Mouse (Mus musculus): ENCODE results near the gene Slc25a25. TPM values are rescaled to one million over a fixed set of nuclear protein-coding genes. Genes with fewer than 3 reads are reported as not detected.
"Not testable (repeated sequence)": the region's sequence is repeated elsewhere in the genome, so short reads cannot be mapped to it uniquely, and the experiment has no call there.

Slc25a25 gene
- polyA plus RNA-seq, 1 experiment from 2014 or later, result 19.5 TPM

- Histone ChIP-seq H3K36me3 (ENCODE audit: control insufficient read depth, insufficient read depth, low read length) (no peaks in the 10 kb centered on the region), H3K4me1 (replicated peaks; ENCODE audit: control insufficient read depth, insufficient read depth, low read length) (no peaks in the 10 kb centered on the region), H3K4me2 (replicated peaks; ENCODE audit: low read depth, low read length) (no peak overlapping the region), H3K4me3 (ENCODE audit: low read depth, low read length) (no peak overlapping the region), H3K9ac (ENCODE audit: low read depth, low read length) (no peak overlapping the region), H3K27ac (ENCODE audit: low read depth, low read length) (no peak overlapping the region), H3K9me3 (ENCODE audit: control insufficient read depth, low read length) (no peaks in the 10 kb centered on the region), H3K27me3 (ENCODE audit: control insufficient read depth, insufficient read depth, low read length) (no peaks in the 10 kb centered on the region)
- DNase-seq (ENCODE audit: low spot score) (peak; percentile 92), ATAC-seq (ENCODE audit: low FRiP score) (no peak)
- 2% methylated on average over 5 of the region's 5 CpGs for WGBS
Measured at GRCm38 (mm10) chr2:32488679-32489078, 37.4 kb upstream of the Slc25a25 start.

GRCm38 (mm10) chr2:32487124-32487623 lies 35.9 kb upstream of the Slc25a25 start:
- no peaks in the 10 kb centered on the region for H3K9me3 ChIP-seq (ENCODE audit: control insufficient read depth, low read length)
- H3K4me1 ChIP-seq (replicated peaks; ENCODE audit: control insufficient read depth, insufficient read depth, low read length), result no peaks in the 10 kb centered on the region
- no peak overlapping the region for H3K4me3 ChIP-seq (ENCODE audit: low read depth, low read length)
- H3K4me2 ChIP-seq (replicated peaks; ENCODE audit: low read depth, low read length), result no peak overlapping the region
- ATAC-seq (ENCODE audit: low FRiP score), result peak; percentile 54; the same call in 1 of the 2 replicates
- WGBS, result 6% methylated on average over 6 of the region's 6 CpGs
- no peaks in the 10 kb centered on the region for H3K27me3 ChIP-seq (ENCODE audit: control insufficient read depth, insufficient read depth, low read length)
- no peak overlapping the region for H3K27ac ChIP-seq (ENCODE audit: low read depth, low read length)
- no peaks in the 10 kb centered on the region for H3K36me3 ChIP-seq (ENCODE audit: control insufficient read depth, insufficient read depth, low read length)
- DNase-seq (ENCODE audit: low spot score), result peak; percentile 92
- no peak overlapping the region for H3K9ac ChIP-seq (ENCODE audit: low read depth, low read length)

- ATAC-seq (ENCODE audit: low FRiP score), result no peak
- Histone ChIP-seq H3K36me3 (ENCODE audit: control insufficient read depth, insufficient read depth, low read length) (no peaks in the 10 kb centered on the region), H3K27me3 (ENCODE audit: control insufficient read depth, insufficient read depth, low read length) (no peaks in the 10 kb centered on the region), H3K4me1 (replicated peaks; ENCODE audit: control insufficient read depth, insufficient read depth, low read length) (no peaks in the 10 kb centered on the region), H3K4me3 (ENCODE audit: low read depth, low read length) (no peak overlapping the region), H3K4me2 (replicated peaks; ENCODE audit: low read depth, low read length) (no peak overlapping the region), H3K9me3 (ENCODE audit: control insufficient read depth, low read length) (no peaks in the 10 kb centered on the region), H3K9ac (ENCODE audit: low read depth, low read length) (no peak overlapping the region), H3K27ac (ENCODE audit: low read depth, low read length) (no peak overlapping the region)
- 92% methylated on average over 9 of the region's 9 CpGs for WGBS
- no peak for DNase-seq (ENCODE audit: low spot score)
Measured at GRCm38 (mm10) chr2:32486155-32486554, 34.9 kb upstream of the Slc25a25 start.

GRCm38 (mm10) chr2:32485751-32486150 lies 34.5 kb upstream of the Slc25a25 start:
- Histone ChIP-seq H3K4me2 (replicated peaks; ENCODE audit: low read depth, low read length) (no peak overlapping the region), H3K4me3 (ENCODE audit: low read depth, low read length) (no peak overlapping the region), H3K9me3 (ENCODE audit: control insufficient read depth, low read length) (no peaks in the 10 kb centered on the region), H3K9ac (ENCODE audit: low read depth, low read length) (no peak overlapping the region), H3K4me1 (replicated peaks; ENCODE audit: control insufficient read depth, insufficient read depth, low read length) (no peaks in the 10 kb centered on the region), H3K27ac (ENCODE audit: low read depth, low read length) (no peak overlapping the region), H3K36me3 (ENCODE audit: control insufficient read depth, insufficient read depth, low read length) (no peaks in the 10 kb centered on the region), H3K27me3 (ENCODE audit: control insufficient read depth, insufficient read depth, low read length) (no peaks in the 10 kb centered on the region)
- no peak for DNase-seq (ENCODE audit: low spot score)
- ATAC-seq (ENCODE audit: low FRiP score), result no peak
- WGBS, result 84% methylated on average over 4 of the region's 4 CpGs

- H3K4me2 ChIP-seq (replicated peaks; ENCODE audit: low read depth, low read length), result no peak overlapping the region
- H3K27ac ChIP-seq (ENCODE audit: low read depth, low read length), result no peak overlapping the region
- H3K4me3 ChIP-seq (ENCODE audit: low read depth, low read length), result no peak overlapping the region
- no peak for ATAC-seq (ENCODE audit: low FRiP score)
- no peak for DNase-seq (ENCODE audit: low spot score)
- H3K9ac ChIP-seq (ENCODE audit: low read depth, low read length), result no peak overlapping the region
- no peaks in the 10 kb centered on the region for H3K27me3 ChIP-seq (ENCODE audit: control insufficient read depth, insufficient read depth, low read length)
- no peaks in the 10 kb centered on the region for H3K4me1 ChIP-seq (replicated peaks; ENCODE audit: control insufficient read depth, insufficient read depth, low read length)
- no peaks in the 10 kb centered on the region for H3K36me3 ChIP-seq (ENCODE audit: control insufficient read depth, insufficient read depth, low read length)
- WGBS, result 78% methylated on average over 6 of the region's 6 CpGs
- no peaks in the 10 kb centered on the region for H3K9me3 ChIP-seq (ENCODE audit: control insufficient read depth, low read length)
Measured at GRCm38 (mm10) chr2:32484933-32485332, 33.7 kb upstream of the Slc25a25 start.

- Histone ChIP-seq H3K4me2 (replicated peaks; ENCODE audit: low read depth, low read length) (no peak overlapping the region), H3K4me3 (ENCODE audit: low read depth, low read length) (no peak overlapping the region), H3K4me1 (replicated peaks; ENCODE audit: control insufficient read depth, insufficient read depth, low read length) (no peaks in the 10 kb centered on the region), H3K9ac (ENCODE audit: low read depth, low read length) (no peak overlapping the region), H3K9me3 (ENCODE audit: control insufficient read depth, low read length) (no peaks in the 10 kb centered on the region), H3K36me3 (ENCODE audit: control insufficient read depth, insufficient read depth, low read length) (no peaks in the 10 kb centered on the region), H3K27me3 (ENCODE audit: control insufficient read depth, insufficient read depth, low read length) (no peaks in the 10 kb centered on the region), H3K27ac (ENCODE audit: low read depth, low read length) (no peak overlapping the region)
- WGBS, result 69% methylated on average over 9 of the region's 9 CpGs
- ATAC-seq (ENCODE audit: low FRiP score), result no peak
- DNase-seq (ENCODE audit: low spot score), result peak; percentile 22
Measured at GRCm38 (mm10) chr2:32483179-32483875, 32.1 kb upstream of the Slc25a25 start.

GRCm38 (mm10) chr2:32482351-32482750 lies 31.1 kb upstream of the Slc25a25 start:
- Histone ChIP-seq H3K27ac (ENCODE audit: low read depth, low read length) (no peak overlapping the region), H3K4me3 (ENCODE audit: low read depth, low read length) (no peak overlapping the region), H3K9ac (ENCODE audit: low read depth, low read length) (no peak overlapping the region), H3K9me3 (ENCODE audit: control insufficient read depth, low read length) (no peaks in the 10 kb centered on the region), H3K4me2 (replicated peaks; ENCODE audit: low read depth, low read length) (no peak overlapping the region), H3K27me3 (ENCODE audit: control insufficient read depth, insufficient read depth, low read length) (no peaks in the 10 kb centered on the region), H3K36me3 (ENCODE audit: control insufficient read depth, insufficient read depth, low read length) (no peaks in the 10 kb centered on the region), H3K4me1 (replicated peaks; ENCODE audit: control insufficient read depth, insufficient read depth, low read length) (no peaks in the 10 kb centered on the region)
- ATAC-seq (ENCODE audit: low FRiP score), result no peak
- DNase-seq (ENCODE audit: low spot score), result no peak
- WGBS, result 93% methylated on average over 8 of the region's 8 CpGs

GRCm38 (mm10) chr2:32475361-32475760 lies 24.1 kb upstream of the Slc25a25 start:
- not testable (repeated sequence) for H3K27ac ChIP-seq (ENCODE audit: low read depth, low read length); H3K4me3 ChIP-seq (ENCODE audit: low read depth, low read length); DNase-seq (ENCODE audit: low spot score); H3K27me3 ChIP-seq (ENCODE audit: control insufficient read depth, insufficient read depth, low read length); ATAC-seq (ENCODE audit: low FRiP score); H3K36me3 ChIP-seq (ENCODE audit: control insufficient read depth, insufficient read depth, low read length); H3K9ac ChIP-seq (ENCODE audit: low read depth, low read length); H3K9me3 ChIP-seq (ENCODE audit: control insufficient read depth, low read length); H3K4me1 ChIP-seq (replicated peaks; ENCODE audit: control insufficient read depth, insufficient read depth, low read length); H3K4me2 ChIP-seq (replicated peaks; ENCODE audit: low read depth, low read length)
- 89% methylated on average over 4 of the region's 9 CpGs for WGBS

GRCm38 (mm10) chr2:32471681-32472061 lies 20.4 kb upstream of the Slc25a25 start:
- Histone ChIP-seq H3K27ac (ENCODE audit: low read depth, low read length) (no peak overlapping the region), H3K27me3 (ENCODE audit: control insufficient read depth, insufficient read depth, low read length) (no peaks in the 10 kb centered on the region), H3K4me1 (replicated peaks; ENCODE audit: control insufficient read depth, insufficient read depth, low read length) (no peaks in the 10 kb centered on the region), H3K9ac (ENCODE audit: low read depth, low read length) (no peak overlapping the region), H3K36me3 (ENCODE audit: control insufficient read depth, insufficient read depth, low read length) (no peaks in the 10 kb centered on the region), H3K4me2 (replicated peaks; ENCODE audit: low read depth, low read length) (no peak overlapping the region), H3K9me3 (ENCODE audit: control insufficient read depth, low read length) (no peaks in the 10 kb centered on the region), H3K4me3 (ENCODE audit: low read depth, low read length) (no peak overlapping the region)
- DNase-seq (ENCODE audit: low spot score) (no peak), ATAC-seq (ENCODE audit: low FRiP score) (no peak)
- 87% methylated on average over 6 of the region's 6 CpGs for WGBS
